Mouse (Mus musculus) kidney, adult 2 months (tissue): ENCODE data around the gene Rassf10. TPM values are rescaled to one million over a fixed set of nuclear protein-coding genes. Genes with fewer than 3 reads are reported as not detected.

Experiments used
- DNase-seq: peaks from one replicate; pipeline ENCODE4 v3.0.0; 2021
- H3K27ac ChIP-seq: fragments of 200-500 bp; 2 replicates; pipeline ENCODE4 v1.5.1; 2012; ENCODE audit warnings: low read depth, low read length, control low read depth, inconsistent platforms; ENCODE audit not compliant: insufficient read depth
- H3K27me3 ChIP-seq: fragments of 200-500 bp; replicated peaks from 2 replicates; pipeline ENCODE4 v1.6.1; 2012; ENCODE audit warnings: mild to moderate bottlenecking, moderate library complexity, low read length, inconsistent platforms; ENCODE audit not compliant: control insufficient read depth, insufficient read depth
- H3K36me3 ChIP-seq: fragments of 200-500 bp; 2 replicates; pipeline ENCODE4 v1.6.1; 2012; ENCODE audit warnings: mild to moderate bottlenecking, moderate library complexity, low read length, inconsistent platforms; ENCODE audit not compliant: control insufficient read depth, insufficient read depth
- H3K4me1 ChIP-seq: fragments of 200-500 bp; 2 replicates; pipeline ENCODE4 v1.6.1; 2011; ENCODE audit warnings: low read length; ENCODE audit not compliant: control insufficient read depth, insufficient read depth
- H3K4me3 ChIP-seq: fragments of 200-500 bp; 2 replicates; pipeline ENCODE4 v1.5.1; 2011; ENCODE audit warnings: mild to moderate bottlenecking, low read depth, low read length, control low read depth; ENCODE audit not compliant: insufficient read depth
- CTCF ChIP-seq: fragments of 200-500 bp; conservative IDR thresholded peaks from 2 replicates; pipeline ENCODE4 v1.5.1; 2011; ENCODE audit warnings: low read depth, mild to moderate bottlenecking, control low read depth, low read length, moderate library complexity, mixed read lengths; ENCODE audit not compliant: insufficient read depth, insufficient read length
- POLR2A ChIP-seq: fragments of 200-500 bp; IDR thresholded peaks from one replicate; pipeline ENCODE4 v1.6.1; 2011; ENCODE audit warnings: low read depth, low read length, control low read depth
- WGBS: fragments of 180-500 bp; shearing (Covaris S2); methylation state at CpG from one replicate; pipeline ENCODE4 v1.1.7; 2018; 5-methylcytosine and 5-hydroxymethylcytosine counted together
- polyA plus RNA-seq: library from polyadenylated mRNA; depleted of rRNA; stranded (reverse); fragments of >200 nt; gene quantifications from 2 replicates; pipeline ENCODE4 v1.2.3, GENCODE M21; 2012

Rassf10 gene
- polyA plus RNA-seq, 1 experiment: 1.7 TPM

DNA sequence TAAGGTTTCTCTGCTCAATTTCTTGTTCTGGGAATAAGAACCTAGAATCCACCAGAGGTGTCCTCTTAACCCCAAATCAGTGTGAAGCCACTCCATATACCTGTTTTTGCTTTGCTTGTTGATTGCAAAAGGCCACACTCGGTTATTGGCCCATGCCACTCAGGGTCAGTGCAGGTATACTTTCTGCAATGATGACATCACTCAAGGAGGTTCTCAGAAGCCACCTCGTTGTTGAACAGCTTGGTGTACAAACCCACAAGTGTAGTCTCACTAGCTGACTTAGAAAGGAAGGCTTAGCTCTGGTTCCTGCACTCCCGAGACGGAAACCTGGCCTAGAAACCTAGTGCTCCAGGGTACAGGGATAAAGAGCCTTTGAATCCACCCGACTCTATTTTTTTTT, 11.2 kb upstream of the Rassf10 start:
- no peak overlapping the region for H3K4me3 ChIP-seq
- no peak for DNase-seq
- H3K27me3 ChIP-seq: no peaks in the 10 kb centered on the region
- no peaks in the 10 kb centered on the region for H3K36me3 ChIP-seq
- H3K4me1 ChIP-seq: no peaks in the 10 kb centered on the region
- H3K27ac ChIP-seq: no peak overlapping the region
- no peak for TF ChIP-seq POLR2A
- no peak for TF ChIP-seq CTCF
- WGBS: 70% methylated on average over 5 of the region's 5 CpGs

GRCm38 (mm10) chr7:112943056-112943455, 10.7 kb upstream of the Rassf10 start:
- no peak for TF ChIP-seq CTCF
- TF ChIP-seq POLR2A: no peak
- no peaks in the 10 kb centered on the region for H3K27me3 ChIP-seq
- 41% methylated on average over 1 of the region's 1 CpGs for WGBS
- H3K36me3 ChIP-seq: no peaks in the 10 kb centered on the region
- no peak overlapping the region for H3K27ac ChIP-seq
- no peak for DNase-seq
- H3K4me3 ChIP-seq: no peak overlapping the region
- no peaks in the 10 kb centered on the region for H3K4me1 ChIP-seq

DNA sequence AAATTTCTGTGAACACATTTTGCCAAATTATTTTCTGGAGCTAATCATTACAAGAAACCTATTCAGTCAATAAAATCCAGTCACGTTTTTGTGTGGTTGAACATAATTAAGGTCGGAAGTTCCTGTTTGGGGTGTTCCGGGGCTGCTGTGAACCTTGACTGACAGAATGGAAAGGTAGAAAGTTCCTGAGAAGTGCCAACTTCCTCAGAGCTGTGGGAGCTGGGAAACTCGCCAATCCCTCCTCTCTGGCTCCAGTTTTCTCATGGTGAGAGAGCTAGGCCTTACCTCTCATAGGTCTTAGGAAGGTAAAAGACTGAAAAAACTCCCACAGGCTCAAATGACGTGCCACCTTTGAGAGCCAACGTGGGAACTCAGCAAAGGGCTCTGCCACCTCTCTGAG, 7.1 kb upstream of the Rassf10 start:
- H3K27me3 ChIP-seq: no peaks in the 10 kb centered on the region
- DNase-seq: peak; percentile 79
- H3K27ac ChIP-seq: peak overlapping the region; percentile 2; the same call in 1 of the 2 replicates
- no peak for TF ChIP-seq POLR2A
- no peak for TF ChIP-seq CTCF
- 0 out of 2 replicates have a peak, but pooled peaks cover 4% of the 10 kb centered on the region for H3K4me1 ChIP-seq
- no peaks in the 10 kb centered on the region for H3K36me3 ChIP-seq
- 18% methylated on average over 6 of the region's 6 CpGs for WGBS
- H3K4me3 ChIP-seq: no peak overlapping the region

DNA sequence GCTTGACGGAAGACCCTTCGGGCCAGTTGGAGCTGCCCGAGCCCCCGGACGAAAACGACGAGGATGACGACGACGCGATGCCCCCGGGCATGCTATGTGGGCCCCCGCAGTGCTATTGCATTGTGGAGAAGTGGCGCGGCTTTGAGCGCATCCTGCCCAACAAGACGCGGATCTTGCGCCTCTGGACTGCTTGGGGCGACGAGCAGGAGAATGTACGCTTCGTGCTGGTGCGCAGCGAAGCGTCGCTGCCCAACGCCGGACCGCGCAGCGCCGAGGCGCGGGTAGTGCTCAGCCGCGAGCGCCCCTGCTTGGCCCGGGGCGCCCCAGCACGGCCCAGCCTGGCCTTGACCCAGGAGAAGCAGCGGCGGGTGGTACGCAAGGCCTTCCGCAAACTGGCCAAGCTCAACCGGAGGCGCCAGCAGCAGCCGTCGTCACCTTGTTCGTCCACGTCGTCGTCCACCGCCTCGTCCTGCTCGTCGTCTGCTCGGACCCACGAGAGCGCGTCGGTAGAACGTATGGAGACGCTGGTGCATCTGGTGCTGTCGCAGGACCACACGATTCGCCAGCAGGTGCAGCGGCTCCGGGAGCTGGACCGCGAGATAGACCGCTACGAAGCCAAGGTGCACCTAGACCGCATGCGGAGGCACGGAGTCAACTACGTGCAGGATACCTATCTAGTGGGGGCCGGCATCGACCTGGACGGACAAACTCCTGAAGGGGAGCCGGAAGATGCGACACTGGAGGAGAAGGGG, 765 bp downstream of the Rassf10 start:
- WGBS: 1% methylated on average over 82 of the region's 82 CpGs
- H3K4me3 ChIP-seq: peak overlapping the region; percentile 60
- no peaks in the 10 kb centered on the region for H3K27me3 ChIP-seq
- peaks cover 3% of the 10 kb centered on the region; the same call in 1 of the 2 replicates for H3K4me1 ChIP-seq
- TF ChIP-seq CTCF (no peak), POLR2A (no peak)
- DNase-seq: peak; percentile 34
- H3K36me3 ChIP-seq: no peaks in the 10 kb centered on the region
- H3K27ac ChIP-seq: 0 out of 2 replicates have a peak overlapping the region, but pooled peaks have one; percentile 6

GRCm38 (mm10) chr7:112955103-112955827, 1.5 kb downstream of the Rassf10 start:
- H3K27me3 ChIP-seq: no peaks in the 10 kb centered on the region
- no peak for TF ChIP-seq POLR2A
- no peak for TF ChIP-seq CTCF
- H3K27ac ChIP-seq: no peak overlapping the region
- H3K4me1 ChIP-seq: peaks cover 3% of the 10 kb centered on the region; the same call in 1 of the 2 replicates
- 10% methylated on average over 40 of the region's 40 CpGs for WGBS
- no peaks in the 10 kb centered on the region for H3K36me3 ChIP-seq
- peak; percentile 55 for DNase-seq
- peak overlapping the region; percentile 60 for H3K4me3 ChIP-seq

GRCm38 (mm10) chr7:112955955-112956354, 2.2 kb downstream of the Rassf10 start:
- no peak overlapping the region for H3K4me3 ChIP-seq
- WGBS: 31% methylated on average over 3 of the region's 3 CpGs
- DNase-seq: peak; percentile 16
- H3K27ac ChIP-seq: no peak overlapping the region
- peaks cover 3% of the 10 kb centered on the region; the same call in 1 of the 2 replicates for H3K4me1 ChIP-seq
- no peak for TF ChIP-seq POLR2A
- TF ChIP-seq CTCF: no peak
- no peaks in the 10 kb centered on the region for H3K36me3 ChIP-seq
- H3K27me3 ChIP-seq: no peaks in the 10 kb centered on the region

GRCm38 (mm10) chr7:112956961-112957360, 3.2 kb downstream of the Rassf10 start:
- DNase-seq: no peak
- Histone ChIP-seq H3K27me3 (no peaks in the 10 kb centered on the region), H3K27ac (peak overlapping the region; percentile 20; the same call in 1 of the 2 replicates), H3K36me3 (no peaks in the 10 kb centered on the region), H3K4me3 (no peak overlapping the region), H3K4me1 (peaks cover 3% of the 10 kb centered on the region; the same call in 1 of the 2 replicates)
- TF ChIP-seq POLR2A: no peak
- 51% methylated on average over 7 of the region's 7 CpGs for WGBS
